Mouse (Mus musculus) heart, embryonic 14.5 days (tissue): ENCODE results near the gene Gimap1. TPM values are rescaled to one million over a fixed set of nuclear protein-coding genes. Genes with fewer than 3 reads are reported as not detected.

Experiments
- ATAC-seq: fragments of 200-750 bp; cut with Nextera tagmentation; 2 replicates; pipeline ENCODE4 v1.8.0; 2017; ENCODE audit warnings: low read depth, moderate TSS enrichment; ENCODE audit not compliant: insufficient number of reproducible peaks, insufficient read depth, low FRiP score
- H3K27ac ChIP-seq, 2 experiments: fragments of 200-500 bp in 1 of 2; fragments of 300-500 bp in 1 of 2; sonication (generic) in 1 of 2; replicated peaks in 1 of 2; 2 replicates each; pipeline ENCODE4 v1.5.1; 2012 to 2014; ENCODE audit warnings: low read depth in 2 of 2, low read length in 2 of 2, control low read depth in 1 of 2, mild to moderate bottlenecking in 1 of 2, mixed read lengths in 1 of 2; ENCODE audit not compliant: control insufficient read depth in 1 of 2, insufficient read depth in 1 of 2
- H3K27me3 ChIP-seq: fragments of 300-500 bp; sonication (generic); 2 replicates; pipeline ENCODE4 v1.6.1; 2014; ENCODE audit warnings: mild to moderate bottlenecking, low read length, control low read depth; ENCODE audit not compliant: control insufficient read depth, insufficient read depth
- H3K36me3 ChIP-seq: fragments of 300-500 bp; sonication (generic); 2 replicates; pipeline ENCODE4 v1.6.1; 2014; ENCODE audit warnings: mild to moderate bottlenecking, control low read depth, low read length, mixed read lengths; ENCODE audit not compliant: control insufficient read depth, insufficient read depth
- H3K4me1 ChIP-seq, 2 experiments: fragments of 200-500 bp in 1 of 2; fragments of 300-500 bp in 1 of 2; sonication (generic) in 1 of 2; 2 replicates each; pipeline ENCODE4 v1.6.1; 2012 to 2014; ENCODE audit warnings: low read length in 2 of 2, control low read depth in 1 of 2, mixed read lengths in 1 of 2; ENCODE audit not compliant: control insufficient read depth in 2 of 2, insufficient read depth in 2 of 2
- H3K4me2 ChIP-seq: fragments of 300-500 bp; sonication (generic); 2 replicates; pipeline ENCODE4 v1.6.1; 2014; ENCODE audit warnings: mild to moderate bottlenecking, low read length
- H3K4me3 ChIP-seq, 2 experiments: fragments of 200-500 bp in 1 of 2; fragments of 300-500 bp in 1 of 2; sonication (generic) in 1 of 2; 2 replicates each; pipeline ENCODE4 v1.5.1; 2012 to 2014; ENCODE audit warnings: low read length in 2 of 2, mild to moderate bottlenecking in 2 of 2, control low read depth in 1 of 2, low read depth in 1 of 2, moderate library complexity in 1 of 2; ENCODE audit not compliant: control insufficient read depth in 1 of 2, insufficient read depth in 1 of 2
- H3K9ac ChIP-seq: fragments of 300-500 bp; sonication (generic); 2 replicates; pipeline ENCODE4 v1.6.1; 2014; ENCODE audit warnings: mild to moderate bottlenecking, low read length
- H3K9me3 ChIP-seq: fragments of 300-500 bp; sonication (generic); 2 replicates; pipeline ENCODE4 v1.6.1; 2016; ENCODE audit warnings: low read length, control low read depth; ENCODE audit not compliant: control insufficient read depth
- WGBS: fragments of 180-500 bp; shearing (Covaris S2); extraction: QIAGEN DNeasy Blood & Tissue Kit; methylation state at CpG from one replicate; pipeline ENCODE4 v1.1.7; 2014; 5-methylcytosine and 5-hydroxymethylcytosine counted together
- polyA plus RNA-seq: library from polyadenylated mRNA; unstranded; fragments of >200 nt; fragmentation: Nextera tagmentation; extraction: Ambion mirVana; gene quantifications from 2 replicates; pipeline ENCODE4 v1.2.1, GENCODE M21; 2014

Gimap1 gene
- polyA plus RNA-seq, 1 experiment from 2014 or later = 27.5 TPM

DNA sequence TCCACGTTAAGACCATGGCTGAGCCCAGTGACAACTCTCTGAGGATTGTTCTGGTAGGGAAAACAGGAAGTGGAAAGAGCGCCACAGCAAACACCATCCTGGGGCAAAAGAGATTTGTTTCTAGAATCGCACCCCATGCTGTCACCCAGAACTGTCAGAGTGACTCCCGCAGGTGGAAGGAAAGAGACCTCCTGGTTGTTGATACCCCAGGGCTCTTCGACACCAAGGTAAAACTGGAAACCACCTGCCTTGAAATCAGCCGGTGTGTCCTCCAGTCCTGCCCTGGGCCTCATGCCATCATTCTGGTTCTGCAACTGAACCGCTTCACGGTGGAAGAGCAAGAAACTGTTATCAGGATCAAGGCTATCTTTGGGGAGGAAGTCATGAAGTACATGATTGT, 15.4 kb upstream of the Gimap1 start:
- Histone ChIP-seq H3K4me1 (peaks cover 0 to 9% of the 10 kb centered on the region in 2 experiments; a peak in 2 of 4 replicates), H3K27me3 (no peaks in the 10 kb centered on the region), H3K36me3 (no peaks in the 10 kb centered on the region), H3K9ac (no peak overlapping the region), H3K27ac (no peak overlapping the region), H3K9me3 (no peaks in the 10 kb centered on the region), H3K4me3 (no peak overlapping the region), H3K4me2 (no peak overlapping the region)
- 67% methylated on average over 8 of the region's 8 CpGs for WGBS
- ATAC-seq = no peak

- Histone ChIP-seq H3K9ac (no peak overlapping the region), H3K4me2 (peak overlapping the region; percentile 12; the same call in 1 of the 2 replicates), H3K4me3 (no peak overlapping the region), H3K36me3 (no peaks in the 10 kb centered on the region), H3K27me3 (no peaks in the 10 kb centered on the region), H3K9me3 (no peaks in the 10 kb centered on the region), H3K27ac (peak overlapping the region; percentile 22 to 61; a peak in 2 of 4 replicates), H3K4me1 (peaks cover 0 to 9% of the 10 kb centered on the region in 2 experiments; a peak in 2 of 4 replicates)
- no peak for ATAC-seq
- WGBS = 0% methylated on average over 1 of the region's 1 CpGs
Measured at GRCm38 (mm10) chr6:48725476-48725875, 13.4 kb upstream of the Gimap1 start.

- ATAC-seq = no peak
- Histone ChIP-seq H3K27me3 (no peaks in the 10 kb centered on the region), H3K9me3 (no peaks in the 10 kb centered on the region), H3K27ac (no peak overlapping the region), H3K4me1 (peaks cover 0 to 9% of the 10 kb centered on the region in 2 experiments; a peak in 2 of 4 replicates), H3K36me3 (no peaks in the 10 kb centered on the region), H3K4me2 (no peak overlapping the region), H3K9ac (no peak overlapping the region), H3K4me3 (no peak overlapping the region)
- WGBS = 85% methylated on average over 5 of the region's 5 CpGs
Measured at GRCm38 (mm10) chr6:48727761-48728160, 11.1 kb upstream of the Gimap1 start.

DNA sequence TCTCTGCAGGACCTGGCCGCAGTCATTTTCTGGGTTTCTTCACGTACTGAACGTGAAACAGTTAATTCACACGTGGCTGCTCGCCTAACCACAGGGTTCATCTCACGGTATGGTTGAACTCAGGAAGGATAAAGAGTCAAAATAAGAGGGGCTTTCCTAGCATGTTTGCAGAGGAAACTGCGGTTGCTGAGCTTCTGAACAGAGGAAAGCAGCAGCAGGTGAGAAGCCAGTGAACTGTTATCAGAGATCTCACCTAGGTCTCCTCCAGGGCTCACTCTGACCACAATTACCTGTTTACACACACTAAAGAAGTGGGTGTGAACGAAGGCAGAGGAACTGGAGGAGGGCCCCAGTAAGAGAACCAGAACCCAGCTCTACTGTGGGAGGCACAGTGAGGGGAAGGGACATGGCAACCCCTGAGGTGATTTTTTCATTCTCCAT, 6.0 kb upstream of the Gimap1 start:
- Histone ChIP-seq H3K27ac (no peak overlapping the region), H3K9me3 (no peaks in the 10 kb centered on the region), H3K9ac (no peak overlapping the region), H3K36me3 (no peaks in the 10 kb centered on the region), H3K4me1 (no peaks in the 10 kb centered on the region), H3K27me3 (no peaks in the 10 kb centered on the region), H3K4me2 (no peak overlapping the region), H3K4me3 (no peak overlapping the region)
- 38% methylated on average over 8 of the region's 8 CpGs for WGBS
- no peak for ATAC-seq

DNA sequence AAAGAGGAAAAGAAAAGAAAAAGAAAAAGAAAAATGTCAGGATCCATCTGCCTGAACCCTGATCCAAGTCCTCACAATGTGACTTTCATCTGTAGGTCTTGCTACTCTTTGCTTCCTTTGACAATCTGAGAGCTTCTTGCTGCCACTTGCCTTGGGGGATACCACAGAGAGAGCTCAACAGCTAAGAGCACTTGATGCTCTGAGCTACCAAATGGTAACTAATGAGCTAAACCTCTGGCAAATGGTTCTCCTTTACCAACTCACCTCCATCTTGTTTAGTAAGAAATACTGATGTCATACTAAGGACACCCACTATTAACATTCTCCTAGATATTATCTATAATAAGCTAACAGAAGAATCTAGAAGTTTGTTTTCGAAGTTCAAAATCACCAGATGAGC, 5.2 kb upstream of the Gimap1 start:
- 80% methylated on average over 1 of the region's 1 CpGs for WGBS

GRCm38 (mm10) chr6:48737053-48737452, 1.8 kb upstream of the Gimap1 start:
- no peaks in the 10 kb centered on the region; a peak in 1 of 4 replicates for H3K4me1 ChIP-seq
- H3K4me3 ChIP-seq = no peak overlapping the region
- ATAC-seq = no peak
- H3K36me3 ChIP-seq = no peaks in the 10 kb centered on the region
- no peaks in the 10 kb centered on the region for H3K9me3 ChIP-seq
- 69% methylated on average over 2 of the region's 2 CpGs for WGBS
- H3K9ac ChIP-seq = no peak overlapping the region
- H3K27ac ChIP-seq = no peak overlapping the region
- H3K4me2 ChIP-seq = no peak overlapping the region
- H3K27me3 ChIP-seq = peaks cover 8% of the 10 kb centered on the region

More for the DNA sequence above, 5.2 kb upstream of the Gimap1 start:
- H3K36me3 ChIP-seq = no peaks in the 10 kb centered on the region
- no peaks in the 10 kb centered on the region for H3K9me3 ChIP-seq
- H3K4me1 ChIP-seq = no peaks in the 10 kb centered on the region
- H3K9ac ChIP-seq = no peak overlapping the region
- no peak overlapping the region for H3K27ac ChIP-seq
- ATAC-seq = no peak
- no peak overlapping the region for H3K4me3 ChIP-seq
- no peaks in the 10 kb centered on the region for H3K27me3 ChIP-seq
- no peak overlapping the region for H3K4me2 ChIP-seq

DNA sequence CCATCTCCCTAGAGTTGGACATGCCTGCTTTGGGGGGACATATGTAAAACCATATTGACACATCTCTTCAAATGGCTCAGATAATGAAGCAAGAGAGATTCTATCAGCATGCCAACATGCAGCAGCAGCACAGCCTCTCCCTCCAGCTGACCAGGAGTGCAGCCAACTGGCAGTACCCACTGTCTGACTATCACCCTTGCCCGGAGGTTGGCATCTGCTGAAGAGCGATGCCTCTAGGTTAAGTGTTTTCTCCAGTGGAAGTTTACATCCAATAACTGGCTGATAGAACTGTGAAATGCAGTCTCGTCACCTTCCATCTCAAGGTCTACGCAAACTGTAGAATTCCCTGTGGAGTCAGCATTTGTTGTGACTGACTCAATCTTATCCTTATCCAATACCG, 1.2 kb upstream of the Gimap1 start:
- Histone ChIP-seq H3K36me3 (no peaks in the 10 kb centered on the region), H3K27ac (no peak overlapping the region), H3K27me3 (peaks cover 15% of the 10 kb centered on the region), H3K4me2 (no peak overlapping the region), H3K9me3 (no peaks in the 10 kb centered on the region), H3K4me3 (no peak overlapping the region), H3K4me1 (peaks cover 0 to 3% of the 10 kb centered on the region in 2 experiments; a peak in 2 of 4 replicates), H3K9ac (no peak overlapping the region)
- no peak for ATAC-seq
- WGBS = 70% methylated on average over 5 of the region's 5 CpGs

DNA sequence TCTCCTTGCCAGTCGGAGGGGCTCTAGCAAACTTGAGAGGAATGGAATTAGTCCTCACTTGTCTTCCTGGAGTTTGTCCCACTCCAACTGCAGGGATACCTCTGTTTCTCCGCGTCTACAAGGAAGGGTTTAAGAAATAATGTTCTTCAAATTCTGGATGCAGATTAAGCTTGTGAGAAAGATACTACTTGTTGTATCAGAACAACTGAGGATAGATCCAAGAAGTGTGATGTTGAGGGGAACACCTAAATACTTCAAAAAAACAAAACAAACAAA, 864 bp downstream of the Gimap1 start:
- Histone ChIP-seq H3K36me3 (no peaks in the 10 kb centered on the region), H3K9me3 (no peaks in the 10 kb centered on the region), H3K4me2 (peak overlapping the region; percentile 55), H3K27ac (peak overlapping the region in 1 of 2 experiments; percentile 68; a peak in 2 of 4 replicates), H3K27me3 (peaks cover 29% of the 10 kb centered on the region), H3K4me3 (peak overlapping the region; percentile 29 to 39; a peak in 3 of 4 replicates), H3K4me1 (peaks cover 0 to 4% of the 10 kb centered on the region in 2 experiments; a peak in 2 of 4 replicates), H3K9ac (peak overlapping the region; percentile 16; the same call in 1 of the 2 replicates)
- ATAC-seq = no peak
- 76% methylated on average over 3 of the region's 3 CpGs for WGBS
